Mouse (Mus musculus) forebrain, embryonic 13.5 days (tissue): ENCODE measurements around the gene Tm7sf3. TPM values are rescaled to one million over a fixed set of nuclear protein-coding genes. Genes with fewer than 3 reads are reported as not detected.
A peak's percentile ranks its signal among the peaks of the same experiment; 100 is the strongest.

Experiments
- ATAC-seq: fragments of 200-750 bp; cut with Nextera tagmentation; 2 replicates; pipeline ENCODE4 v1.8.0; 2017
- H3K27ac ChIP-seq: fragments of 300-500 bp; sonication (generic); 2 replicates; pipeline ENCODE4 v1.5.1; 2015; ENCODE audit warnings: inconsistent platforms, mild to moderate bottlenecking, moderate library complexity
- H3K27me3 ChIP-seq: fragments of 300-500 bp; sonication (generic); 2 replicates; pipeline ENCODE4 v1.6.1; 2015; ENCODE audit warnings: mild to moderate bottlenecking, inconsistent platforms
- H3K36me3 ChIP-seq: fragments of 300-500 bp; sonication (generic); 2 replicates; pipeline ENCODE4 v1.6.1; 2015; ENCODE audit warnings: mild to moderate bottlenecking, inconsistent platforms; ENCODE audit not compliant: poor library complexity, severe bottlenecking
- H3K4me1 ChIP-seq: fragments of 300-500 bp; sonication (generic); 2 replicates; pipeline ENCODE4 v1.6.1; 2015; ENCODE audit warnings: inconsistent platforms
- H3K4me2 ChIP-seq: fragments of 300-500 bp; sonication (generic); 2 replicates; pipeline ENCODE4 v1.6.1; 2015; ENCODE audit warnings: inconsistent platforms, mild to moderate bottlenecking, moderate library complexity
- H3K4me3 ChIP-seq: fragments of 300-500 bp; sonication (generic); 2 replicates; pipeline ENCODE4 v1.5.1; 2015; ENCODE audit warnings: mild to moderate bottlenecking, inconsistent platforms
- H3K9ac ChIP-seq: fragments of 300-500 bp; sonication (generic); 2 replicates; pipeline ENCODE4 v1.6.1; 2015; ENCODE audit warnings: mild to moderate bottlenecking, inconsistent platforms
- H3K9me3 ChIP-seq: fragments of 300-500 bp; sonication (generic); replicated peaks from 2 replicates; pipeline ENCODE4 v1.6.1; 2016; ENCODE audit warnings: inconsistent platforms
- WGBS: fragments of 180-500 bp; shearing (Covaris S2); methylation state at CpG from one replicate; pipeline ENCODE4 v1.1.7; 2015; 5-methylcytosine and 5-hydroxymethylcytosine counted together
- polyA plus RNA-seq: library from polyadenylated mRNA; unstranded; fragments of >200 nt; fragmentation: Nextera tagmentation; extraction: Ambion mirVana; gene quantifications from 2 replicates; pipeline ENCODE4 v1.2.1, GENCODE M21; 2015

Gene Tm7sf3
- 21.7 and 27.1 TPM in 2 replicates for polyA plus RNA-seq

DNA sequence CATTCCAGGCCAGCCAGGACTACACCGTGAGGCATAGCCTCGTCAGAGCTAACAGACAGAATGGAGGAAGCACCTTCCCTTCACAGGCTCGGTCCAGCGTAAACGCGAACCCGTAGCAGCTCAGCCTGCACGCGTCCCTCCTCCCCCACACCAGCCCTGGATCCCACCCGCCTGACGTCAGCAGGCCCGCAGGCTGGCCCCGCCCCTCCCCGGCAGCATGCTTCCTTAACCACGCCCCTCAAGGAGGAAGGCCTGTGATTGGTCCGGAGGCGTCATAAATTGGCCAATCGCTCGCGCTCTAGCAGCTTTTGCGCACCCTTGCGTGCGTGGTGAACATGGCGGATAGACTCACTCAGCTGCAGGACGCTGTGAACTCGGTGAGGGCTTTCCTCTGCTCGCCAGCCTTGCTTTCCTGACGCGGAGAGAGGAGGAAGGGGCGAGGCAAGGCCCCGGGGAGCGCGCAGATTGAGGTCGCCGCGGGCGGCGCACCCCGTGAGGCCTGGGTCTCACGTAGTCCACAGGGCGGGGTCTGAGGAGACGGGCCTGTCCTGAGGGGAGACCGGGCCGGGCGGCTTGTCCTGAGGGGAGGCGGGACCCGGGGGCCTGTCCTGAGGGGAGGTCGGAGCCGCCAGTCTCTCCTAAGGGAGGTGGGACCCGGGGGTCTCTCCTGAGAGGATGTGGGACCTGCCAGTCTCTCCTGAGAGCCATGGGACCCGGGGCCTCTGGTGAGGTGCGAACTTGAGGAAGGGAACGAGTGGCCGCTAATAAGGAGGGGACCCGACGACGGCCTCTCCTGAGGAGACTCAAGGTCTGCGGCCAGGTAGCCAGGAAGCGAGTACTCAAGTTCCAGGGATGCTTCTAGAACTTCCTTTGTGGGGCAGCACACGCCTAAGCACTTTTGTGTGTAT, at the start of gene Tm7sf3, which contains the start of gene Med21:
Gene Tm7sf3 (minus strand): TSS at position 549 of the 908 bp plus-strand sequence.
Gene Med21 (plus strand): TSS at position 272 of the 908 bp plus-strand sequence.
- H3K9ac ChIP-seq: peak within 1 kb of the TSS; percentile 86
- ATAC-seq: peak; percentile 98
- H3K4me3 ChIP-seq: peak within 1 kb of the TSS; percentile 82
- WGBS: under 1% methylated on average over 59 of the region's 60 CpGs
- peaks cover 10% of the 10 kb centered on the region for H3K4me1 ChIP-seq
- H3K27me3 ChIP-seq: no peaks in the 10 kb centered on the region
- H3K4me2 ChIP-seq: peak within 1 kb of the TSS; percentile 86
- H3K27ac ChIP-seq: peak within 1 kb of the TSS; percentile 81
- no peaks in the 10 kb centered on the region for H3K36me3 ChIP-seq
- H3K9me3 ChIP-seq: no peaks in the 10 kb centered on the region

GRCm38 (mm10) chr6:146688861-146689260, 46.2 kb upstream of the Tm7sf3 start:
- Histone ChIP-seq H3K27ac (no peak overlapping the region), H3K4me1 (no peaks in the 10 kb centered on the region), H3K4me3 (no peak overlapping the region), H3K9me3 (no peaks in the 10 kb centered on the region), H3K36me3 (no peaks in the 10 kb centered on the region), H3K27me3 (no peaks in the 10 kb centered on the region), H3K9ac (no peak overlapping the region), H3K4me2 (no peak overlapping the region)
- ATAC-seq: no peak
- 78% methylated on average over 5 of the region's 5 CpGs for WGBS

- Histone ChIP-seq H3K27me3 (no peaks in the 10 kb centered on the region), H3K27ac (no peak overlapping the region), H3K36me3 (no peaks in the 10 kb centered on the region), H3K4me3 (no peak overlapping the region), H3K4me1 (no peaks in the 10 kb centered on the region), H3K9ac (no peak overlapping the region), H3K4me2 (no peak overlapping the region), H3K9me3 (no peaks in the 10 kb centered on the region)
- ATAC-seq: no peak
- WGBS: 92% methylated on average over 7 of the region's 7 CpGs
These were observed 45.4 kb upstream of the Tm7sf3 start for GRCm38 (mm10) chr6:146688010-146688409.

- Histone ChIP-seq H3K9ac (no peak overlapping the region), H3K27ac (no peak overlapping the region), H3K4me1 (no peaks in the 10 kb centered on the region), H3K36me3 (no peaks in the 10 kb centered on the region), H3K27me3 (no peaks in the 10 kb centered on the region), H3K9me3 (no peaks in the 10 kb centered on the region), H3K4me3 (no peak overlapping the region), H3K4me2 (no peak overlapping the region)
- 84% methylated on average over 5 of the region's 5 CpGs for WGBS
- ATAC-seq: no peak
These were observed 44.0 kb upstream of the Tm7sf3 start for GRCm38 (mm10) chr6:146686463-146687196.

DNA sequence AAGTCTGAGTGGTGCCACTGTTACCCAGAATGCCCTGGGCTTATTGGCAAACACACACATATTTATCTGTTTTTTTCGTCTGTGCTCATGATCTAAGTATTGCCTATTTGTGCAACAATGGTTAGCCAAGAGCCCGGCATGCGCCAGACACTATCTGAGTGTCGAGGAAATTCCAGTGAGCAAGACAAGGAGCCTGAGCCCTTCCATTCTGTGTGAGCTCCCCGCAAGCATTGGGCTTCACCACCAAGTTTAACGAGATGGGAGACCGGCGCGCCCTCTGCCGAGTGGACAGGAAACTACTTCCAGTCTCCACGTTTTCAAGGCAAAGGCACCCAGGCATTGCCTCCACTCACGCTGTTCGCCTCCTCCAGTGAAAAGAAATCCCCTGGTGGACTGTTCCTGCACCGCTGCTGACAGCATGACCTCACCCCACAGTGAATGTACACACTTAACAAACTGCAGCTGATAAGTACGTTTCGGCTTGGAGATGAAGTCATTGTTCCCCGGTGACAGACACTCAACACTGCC, 43.2 kb upstream of the Tm7sf3 start:
- no peak overlapping the region for H3K27ac ChIP-seq
- no peak overlapping the region for H3K9ac ChIP-seq
- WGBS: 79% methylated on average over 17 of the region's 17 CpGs
- ATAC-seq: no peak
- H3K36me3 ChIP-seq: no peaks in the 10 kb centered on the region
- H3K4me2 ChIP-seq: no peak overlapping the region
- no peaks in the 10 kb centered on the region for H3K27me3 ChIP-seq
- H3K9me3 ChIP-seq: no peaks in the 10 kb centered on the region
- H3K4me1 ChIP-seq: no peaks in the 10 kb centered on the region
- no peak overlapping the region for H3K4me3 ChIP-seq

- Histone ChIP-seq H3K36me3 (no peaks in the 10 kb centered on the region), H3K4me1 (no peaks in the 10 kb centered on the region), H3K9ac (no peak overlapping the region), H3K4me3 (no peak overlapping the region), H3K27ac (no peak overlapping the region), H3K4me2 (no peak overlapping the region), H3K27me3 (no peaks in the 10 kb centered on the region), H3K9me3 (peaks cover 6% of the 10 kb centered on the region; the same call in 1 of the 2 replicates)
- 73% methylated on average over 4 of the region's 4 CpGs for WGBS
- ATAC-seq: no peak
These were observed 41.3 kb upstream of the Tm7sf3 start for GRCm38 (mm10) chr6:146683881-146684280.

DNA sequence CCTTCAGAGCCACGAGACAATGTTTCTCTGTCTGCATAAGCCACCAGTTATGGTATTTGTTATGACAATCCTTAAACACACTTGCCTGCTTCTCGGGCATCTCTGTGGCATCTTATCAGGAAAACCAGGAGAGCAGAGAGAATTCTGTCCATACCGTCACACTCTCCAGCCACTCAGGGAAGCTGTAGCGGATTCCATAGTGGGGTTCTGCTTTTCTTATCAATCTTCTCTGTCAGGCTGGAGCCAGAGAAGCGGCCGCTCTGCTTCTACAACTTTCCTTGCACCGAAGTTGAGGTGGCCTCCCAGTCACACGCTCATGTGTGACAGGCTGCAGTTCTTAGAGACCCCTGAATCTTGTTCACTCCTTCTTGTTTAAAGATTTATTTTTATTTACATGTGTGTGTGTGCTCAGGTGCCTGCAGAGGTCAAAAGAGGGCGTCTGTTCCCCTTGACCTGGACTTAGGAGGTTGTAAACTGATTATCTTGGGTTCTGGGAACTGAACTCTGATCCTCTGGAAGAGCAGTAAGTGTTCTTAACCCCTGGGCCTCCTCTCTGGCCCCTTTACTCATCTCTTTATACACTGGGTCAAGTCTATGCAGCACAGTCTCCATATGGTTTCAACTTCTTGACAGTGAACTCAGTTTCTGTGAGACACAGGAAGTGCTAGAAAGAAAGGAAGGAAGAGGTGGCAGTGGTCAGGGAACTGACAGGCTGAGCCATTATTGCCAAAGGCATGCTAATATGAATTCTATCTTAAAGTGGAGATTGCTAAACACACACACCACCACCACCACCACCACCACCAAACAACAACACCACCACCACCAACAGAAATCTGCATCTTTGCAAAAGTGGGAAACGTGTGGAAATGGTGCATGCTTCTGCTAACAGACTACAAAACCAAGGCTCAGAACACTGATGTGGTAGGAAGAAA, 35.8 kb upstream of the Tm7sf3 start:
- no peak for ATAC-seq
- Histone ChIP-seq H3K27me3 (no peaks in the 10 kb centered on the region), H3K4me3 (no peak overlapping the region), H3K36me3 (no peaks in the 10 kb centered on the region), H3K4me1 (no peaks in the 10 kb centered on the region), H3K9me3 (peaks cover 6% of the 10 kb centered on the region; the same call in 1 of the 2 replicates), H3K9ac (no peak overlapping the region), H3K4me2 (no peak overlapping the region), H3K27ac (no peak overlapping the region)
- WGBS: 84% methylated on average over 10 of the region's 10 CpGs

- Histone ChIP-seq H3K4me2 (no peak overlapping the region), H3K9ac (no peak overlapping the region), H3K4me3 (no peak overlapping the region), H3K36me3 (no peaks in the 10 kb centered on the region), H3K4me1 (no peaks in the 10 kb centered on the region), H3K9me3 (peaks cover 6% of the 10 kb centered on the region; the same call in 1 of the 2 replicates), H3K27ac (no peak overlapping the region), H3K27me3 (no peaks in the 10 kb centered on the region)
- no peak for ATAC-seq
- WGBS: 86% methylated on average over 10 of the region's 10 CpGs
These were observed 34.3 kb upstream of the Tm7sf3 start for GRCm38 (mm10) chr6:146676904-146677303.

GRCm38 (mm10) chr6:146674881-146675536, 32.4 kb upstream of the Tm7sf3 start:
- H3K4me2 ChIP-seq: no peak overlapping the region

DNA sequence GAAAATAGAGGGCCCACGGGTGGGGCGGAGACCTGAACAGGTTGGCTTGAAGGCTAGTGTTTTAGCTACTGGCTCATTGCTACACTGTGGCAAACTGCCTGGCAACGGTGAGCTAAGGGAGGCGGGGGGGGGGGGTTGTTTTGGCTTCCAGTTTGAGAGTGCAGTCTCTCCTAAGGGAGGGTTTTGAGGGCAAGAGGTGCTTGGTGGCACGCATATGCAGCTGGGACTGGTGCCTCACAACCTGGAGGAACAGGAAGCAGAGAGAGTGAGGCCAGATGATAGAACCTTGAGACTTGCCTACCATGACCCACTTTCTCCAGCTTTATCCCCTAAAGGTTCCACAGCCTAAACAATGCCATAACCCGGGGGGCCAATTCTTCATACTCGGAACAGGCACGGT, 31.8 kb upstream of the Tm7sf3 start:
- H3K36me3 ChIP-seq: no peaks in the 10 kb centered on the region
- WGBS: 91% methylated on average over 8 of the region's 8 CpGs
- ATAC-seq: no peak
- 0 out of 2 replicates have a peak, but pooled peaks cover 3% of the 10 kb centered on the region for H3K9me3 ChIP-seq
- no peak overlapping the region for H3K9ac ChIP-seq
- H3K27ac ChIP-seq: no peak overlapping the region
- H3K4me2 ChIP-seq: no peak overlapping the region
- no peak overlapping the region for H3K4me3 ChIP-seq
- H3K27me3 ChIP-seq: no peaks in the 10 kb centered on the region
- H3K4me1 ChIP-seq: no peaks in the 10 kb centered on the region

More at GRCm38 (mm10) chr6:146674881-146675536, 32.4 kb upstream of the Tm7sf3 start:
- 73% methylated on average over 4 of the region's 4 CpGs for WGBS
- H3K27me3 ChIP-seq: no peaks in the 10 kb centered on the region
- no peak overlapping the region for H3K9ac ChIP-seq
- no peaks in the 10 kb centered on the region for H3K4me1 ChIP-seq
- H3K36me3 ChIP-seq: no peaks in the 10 kb centered on the region
- H3K4me3 ChIP-seq: no peak overlapping the region
- no peak overlapping the region for H3K27ac ChIP-seq
- H3K9me3 ChIP-seq: peaks cover 8% of the 10 kb centered on the region; the same call in 1 of the 2 replicates
- ATAC-seq: no peak

DNA sequence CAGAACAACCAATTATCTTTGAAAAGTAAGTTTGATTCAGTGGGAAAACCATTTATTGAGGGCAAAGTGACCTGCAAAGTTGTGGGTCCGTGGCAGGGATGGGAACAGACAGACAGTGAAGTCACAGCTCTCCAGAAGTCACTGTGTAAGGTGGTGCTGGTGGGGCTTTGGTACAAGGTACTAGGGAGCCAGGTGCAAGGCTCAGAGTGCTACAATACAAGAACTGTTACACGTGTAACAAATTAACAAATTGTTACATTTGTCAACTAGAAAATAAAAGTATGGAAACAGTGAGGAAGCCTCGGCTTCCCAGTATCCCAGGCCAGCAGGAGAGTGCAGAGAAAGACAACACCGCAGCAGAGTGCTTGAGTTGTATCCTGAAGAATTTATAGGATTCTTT, 31.1 kb upstream of the Tm7sf3 start:
- H3K4me3 ChIP-seq: no peak overlapping the region
- no peaks in the 10 kb centered on the region for H3K36me3 ChIP-seq
- H3K9me3 ChIP-seq: 0 out of 2 replicates have a peak, but pooled peaks cover 3% of the 10 kb centered on the region
- ATAC-seq: no peak
- H3K4me2 ChIP-seq: no peak overlapping the region
- H3K27me3 ChIP-seq: no peaks in the 10 kb centered on the region
- H3K27ac ChIP-seq: no peak overlapping the region
- WGBS: 83% methylated on average over 4 of the region's 4 CpGs
- H3K4me1 ChIP-seq: no peaks in the 10 kb centered on the region
- H3K9ac ChIP-seq: no peak overlapping the region
